Mouse (Mus musculus): ENCODE data around the gene Htr1a.

GRCm38 (mm10) chr13:105433141-105433540 lies 10.3 kb upstream of the Htr1a start:
- no peak for TF ChIP-seq CTCF (IDR thresholded peaks at IDR 0.05; ENCODE audit: low read depth, low read length)
- no peak for TF ChIP-seq GATA1 (IDR thresholded peaks at IDR 0.05; ENCODE audit: borderline replicate concordance, low read length)

Measured in G1E (cell line).